Mouse (Mus musculus): ENCODE measurements around the gene Gm340.
A peak's percentile ranks its signal among the peaks of the same experiment; 100 is the strongest.

The Gm340 gene

GRCm38 (mm10) chr19:41581706-41582420 lies at the start of gene Gm340:
TSS of gene Gm340 (plus strand) at chr19:41582370.
- DNase-seq (ENCODE audit: low spot score): no peak

- DNase-seq (ENCODE audit: low spot score): no peak
Measured at GRCm38 (mm10) chr19:41534021-41534420, 48.1 kb upstream of the Gm340 start.

GRCm38 (mm10) chr19:41556981-41557380 lies 25.2 kb upstream of the Gm340 start:
- no peak for DNase-seq (ENCODE audit: low spot score)

- DNase-seq (ENCODE audit: low spot score): no peak
Measured at GRCm38 (mm10) chr19:41557491-41557890, 24.7 kb upstream of the Gm340 start.

- DNase-seq (ENCODE audit: low spot score): no peak
Measured at GRCm38 (mm10) chr19:41558891-41559486, 23.2 kb upstream of the Gm340 start.

GRCm38 (mm10) chr19:41560856-41561255 lies 21.3 kb upstream of the Gm340 start:
- DNase-seq (ENCODE audit: low spot score): no peak

GRCm38 (mm10) chr19:41568791-41569190 lies 13.4 kb upstream of the Gm340 start:
- no peak for DNase-seq (ENCODE audit: low spot score)

- no peak for DNase-seq (ENCODE audit: low spot score)
Measured at GRCm38 (mm10) chr19:41573700-41574099, 8.5 kb upstream of the Gm340 start.

GRCm38 (mm10) chr19:41577576-41577975 lies 4.6 kb upstream of the Gm340 start:
- DNase-seq (ENCODE audit: low spot score): no peak

GRCm38 (mm10) chr19:41579311-41579920 lies 2.8 kb upstream of the Gm340 start:
- DNase-seq (ENCODE audit: low spot score): no peak

GRCm38 (mm10) chr19:41582918-41583514 lies 846 bp downstream of the Gm340 start:
- DNase-seq (ENCODE audit: low spot score): no peak

GRCm38 (mm10) chr19:41586752-41587151 lies 4.6 kb downstream of the Gm340 start:
- DNase-seq (ENCODE audit: low spot score): no peak

- no peak for DNase-seq (ENCODE audit: low spot score)
Measured at GRCm38 (mm10) chr19:41587431-41588222, 5.5 kb downstream of the Gm340 start.

- DNase-seq (ENCODE audit: low spot score): no peak
Measured at GRCm38 (mm10) chr19:41589026-41589425, 6.9 kb downstream of the Gm340 start.

GRCm38 (mm10) chr19:41589681-41590080 lies 7.5 kb downstream of the Gm340 start:
- DNase-seq (ENCODE audit: low spot score): no peak

- DNase-seq (ENCODE audit: low spot score): no peak
Measured at GRCm38 (mm10) chr19:41591808-41592207, 9.6 kb downstream of the Gm340 start.

- DNase-seq (ENCODE audit: low spot score): peak; percentile 38
Measured at GRCm38 (mm10) chr19:41597170-41597894, 15.2 kb downstream of the Gm340 start.

- DNase-seq (ENCODE audit: low spot score): no peak
Measured at GRCm38 (mm10) chr19:41600647-41601046, 18.5 kb downstream of the Gm340 start.

GRCm38 (mm10) chr19:41606208-41606987 lies 24.2 kb downstream of the Gm340 start:
- DNase-seq (ENCODE audit: low spot score): no peak

GRCm38 (mm10) chr19:41611683-41612082 lies 29.5 kb downstream of the Gm340 start:
- no peak for DNase-seq (ENCODE audit: low spot score)

Data from urinary bladder, postnatal 25 days (tissue).